Mouse (Mus musculus) large intestine, adult 2 months (tissue): ENCODE measurements at regions not wholly inside any gene's neighbourhood (a gene's known extent, or its start where the extent isn't known, plus 50 kb on each side); places are given as distances from the start of the nearest gene placed in this dataset.

Experiments used
- DNase-seq: peaks from one replicate; pipeline ENCODE4 v3.0.0-alpha.2; 2012; ENCODE audit warnings: low read depth, low spot score
- WGBS: fragments of 180-500 bp; shearing (Covaris S2); methylation state at CpG from one replicate; pipeline ENCODE4 v1.1.7; 2018; 5-methylcytosine and 5-hydroxymethylcytosine counted together

DNA sequence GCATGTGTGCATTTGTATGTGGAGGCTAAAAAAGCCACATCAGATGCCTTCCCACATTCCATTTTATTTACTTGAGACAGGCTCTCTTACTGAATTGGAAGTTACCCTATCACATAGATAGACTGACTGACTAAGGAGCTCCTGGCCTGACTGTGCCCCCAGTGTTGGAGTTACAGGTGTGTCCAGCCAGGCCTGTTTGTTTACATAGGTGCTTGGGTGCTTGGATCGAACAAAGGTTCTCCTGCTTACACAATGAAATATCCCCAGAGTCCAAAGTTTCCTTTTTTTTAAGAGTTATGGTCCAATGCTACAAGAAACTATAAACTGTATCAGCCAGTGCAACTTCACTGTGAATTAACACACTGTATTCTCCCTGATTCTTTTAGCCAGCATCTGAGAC, 472.5 kb downstream of the Klf5 start:
- DNase-seq: peak; percentile 78
- WGBS: 23% methylated on average over 1 of the region's 1 CpGs

DNA sequence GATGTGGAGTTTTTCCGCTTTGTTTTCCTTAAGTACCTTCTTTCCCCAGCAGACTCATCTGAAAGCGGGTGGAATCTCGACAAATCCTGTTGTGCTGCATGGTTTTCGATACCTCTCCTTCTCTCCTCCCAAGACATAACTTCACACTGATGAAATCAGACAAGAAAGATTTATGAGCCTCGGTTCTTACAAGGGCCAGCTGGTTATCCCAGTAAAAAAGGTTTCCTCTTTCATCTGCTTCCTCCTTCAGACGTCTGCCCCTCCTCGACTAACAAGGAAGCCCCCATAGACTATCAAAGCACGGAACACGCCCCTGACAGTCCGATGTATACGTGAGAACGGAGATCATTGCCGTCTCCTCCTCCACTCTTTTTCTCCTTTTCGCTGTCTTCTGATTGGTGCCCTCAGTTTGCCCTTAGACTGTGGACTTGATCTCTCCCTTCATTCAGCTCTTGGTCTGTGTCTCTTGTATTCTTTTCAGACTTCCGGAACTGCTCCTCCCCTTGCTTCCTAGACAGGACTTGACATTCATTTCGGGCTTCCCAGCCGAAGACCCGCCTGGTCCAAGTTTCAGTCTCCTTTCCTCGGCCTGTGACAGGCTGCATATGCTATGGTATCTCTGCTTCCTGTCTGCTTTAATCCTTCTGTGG, 474.4 kb downstream of the Klf5 start:
- WGBS: 13% methylated on average over 19 of the region's 19 CpGs

DNA sequence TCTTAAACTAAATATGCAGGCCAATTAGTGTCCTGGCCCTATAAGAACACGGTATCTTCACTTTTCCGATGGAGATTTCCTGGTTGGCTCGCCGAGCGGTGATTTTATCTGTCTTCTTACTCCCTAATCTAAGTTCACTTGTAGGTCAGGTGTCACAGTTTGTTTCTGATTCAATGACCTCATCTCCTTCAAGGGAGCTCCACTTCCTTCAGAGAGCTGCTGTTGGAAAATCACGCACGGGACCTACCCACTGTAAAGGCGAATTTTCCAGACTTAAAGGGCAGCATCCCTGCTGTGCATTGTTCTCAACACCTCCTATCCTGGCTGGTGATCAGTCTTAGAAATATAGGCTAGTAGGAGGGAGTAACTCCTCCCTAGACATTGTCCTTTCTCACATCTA, 480.0 kb downstream of the Klf5 start:
- DNase-seq: peak; percentile 89
- 17% methylated on average over 8 of the region's 8 CpGs for WGBS

More for the DNA sequence above, 474.4 kb downstream of the Klf5 start:
- no peak for DNase-seq

DNA sequence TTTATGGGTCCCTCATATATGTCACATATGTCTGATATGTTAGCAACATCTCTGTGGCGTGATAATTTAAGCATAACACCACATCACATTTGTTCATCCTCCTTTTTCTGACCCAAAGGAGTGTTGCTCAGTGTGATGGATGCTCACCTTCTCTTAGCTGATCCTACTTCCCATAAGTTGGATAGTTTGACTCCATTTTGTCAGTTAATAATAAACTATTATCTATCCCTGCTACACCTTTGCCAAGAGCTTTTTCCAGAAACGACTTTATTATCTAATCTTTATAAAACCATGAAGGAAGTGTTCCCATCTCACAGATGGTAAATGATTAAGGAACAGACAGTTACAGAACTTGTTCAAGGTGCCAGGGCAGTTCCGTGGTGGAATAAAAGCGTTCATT, 480.5 kb downstream of the Klf5 start:
- WGBS: 27% methylated on average over 4 of the region's 4 CpGs
- no peak for DNase-seq

DNA sequence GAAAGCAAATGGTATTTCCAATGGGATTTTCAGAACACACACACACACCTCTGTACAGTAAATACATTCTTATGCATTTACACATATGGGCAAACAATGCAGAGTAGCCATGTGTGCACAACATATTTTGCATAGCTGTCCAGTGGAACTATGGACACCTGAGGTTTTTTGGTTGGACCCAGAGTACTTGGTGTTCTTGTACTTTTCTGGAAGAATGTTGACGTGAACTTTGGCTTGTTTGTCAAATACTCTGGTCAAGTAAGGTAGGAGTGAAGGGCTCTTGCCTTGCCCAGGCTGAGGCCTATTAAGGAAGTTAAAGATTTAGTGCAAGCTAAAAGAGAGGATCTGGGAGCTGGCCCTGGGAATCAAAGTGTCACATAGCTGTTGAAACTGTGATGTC, 485.2 kb downstream of the Klf5 start:
- 49% methylated on average over 1 of the region's 1 CpGs for WGBS
- DNase-seq: no peak

DNA sequence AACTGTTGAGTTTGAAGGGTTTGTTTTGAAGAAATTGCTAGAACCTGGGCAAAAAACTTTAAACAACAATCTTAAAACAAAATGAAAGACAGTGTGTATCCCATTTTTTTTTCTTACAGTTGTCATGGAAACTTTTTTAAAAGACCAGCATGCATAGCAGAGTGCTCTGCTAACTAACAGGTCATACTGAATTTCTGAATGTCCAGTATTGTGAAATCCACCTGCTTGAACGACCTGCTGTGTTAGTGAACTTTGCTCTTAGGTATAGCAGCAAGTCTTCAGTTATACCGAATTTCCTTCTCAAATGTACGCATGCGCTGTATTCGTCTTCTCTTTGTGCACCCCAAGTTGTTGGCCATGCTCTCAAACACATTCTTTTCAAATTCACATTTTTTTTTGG, 486.6 kb downstream of the Klf5 start:
- 58% methylated on average over 5 of the region's 5 CpGs for WGBS
- no peak for DNase-seq

DNA sequence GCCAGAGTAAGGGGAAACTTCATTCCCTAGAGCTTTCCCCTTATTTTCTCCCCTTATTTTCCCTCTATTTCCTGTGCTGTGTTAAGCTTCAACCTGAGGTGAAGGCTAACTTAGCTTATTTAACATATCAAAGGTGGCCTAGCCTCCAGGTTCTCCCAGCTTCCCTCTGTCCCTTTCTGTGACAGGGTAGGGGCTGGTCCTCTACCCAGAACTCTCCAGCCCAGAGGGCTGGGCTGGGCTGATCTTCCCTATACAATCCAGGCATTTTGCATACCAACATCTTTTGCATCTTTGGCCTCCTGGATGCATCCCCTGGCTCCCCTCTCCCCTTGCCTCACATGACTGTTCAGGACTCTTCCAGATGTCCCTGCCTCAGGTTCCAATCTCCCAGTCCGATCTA, 487.9 kb downstream of the Klf5 start:
- 97% methylated on average over 1 of the region's 1 CpGs for WGBS
- no peak for DNase-seq

DNA sequence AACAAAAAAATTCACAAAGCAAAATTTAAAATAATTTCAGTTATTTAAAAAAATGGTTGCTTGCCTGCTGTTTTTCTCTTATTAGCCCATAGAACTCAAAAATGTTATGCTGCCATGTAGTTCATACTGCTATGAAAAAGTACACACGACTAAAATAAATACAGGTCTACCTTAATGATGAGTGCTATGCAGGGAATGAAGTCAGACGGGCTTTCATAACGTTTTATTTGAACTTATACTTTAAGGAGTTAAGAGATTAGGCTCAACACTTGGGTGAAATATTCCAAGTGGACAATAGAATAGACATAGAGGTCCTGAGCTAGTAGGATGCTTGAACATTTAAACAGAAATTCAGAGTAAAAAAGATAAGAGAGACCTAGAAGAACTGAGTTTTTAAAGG, 489.7 kb downstream of the Klf5 start:
- 76% methylated on average over 3 of the region's 3 CpGs for WGBS
- DNase-seq: no peak

DNA sequence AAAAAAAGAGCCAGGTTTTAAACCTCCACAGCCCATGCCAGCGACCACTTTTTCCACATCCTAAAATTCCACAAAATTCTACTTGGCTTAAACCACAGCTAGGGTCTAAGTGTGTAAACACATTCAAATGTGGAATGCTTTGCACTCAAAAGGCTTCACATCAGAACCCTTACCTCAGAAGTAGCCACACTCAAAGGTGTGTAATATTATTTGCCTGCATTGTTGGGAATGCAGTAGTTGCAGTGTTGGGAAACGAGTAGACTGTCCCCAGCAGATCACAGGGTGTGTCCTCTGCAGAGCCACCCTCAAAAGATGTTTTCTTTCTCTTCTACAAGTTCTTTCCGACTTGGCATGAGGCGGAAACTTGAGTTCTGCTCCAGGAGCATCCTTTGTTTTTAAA, 488.2 kb downstream of the Klf12 start:
- 75% methylated on average over 4 of the region's 4 CpGs for WGBS
- no peak for DNase-seq

DNA sequence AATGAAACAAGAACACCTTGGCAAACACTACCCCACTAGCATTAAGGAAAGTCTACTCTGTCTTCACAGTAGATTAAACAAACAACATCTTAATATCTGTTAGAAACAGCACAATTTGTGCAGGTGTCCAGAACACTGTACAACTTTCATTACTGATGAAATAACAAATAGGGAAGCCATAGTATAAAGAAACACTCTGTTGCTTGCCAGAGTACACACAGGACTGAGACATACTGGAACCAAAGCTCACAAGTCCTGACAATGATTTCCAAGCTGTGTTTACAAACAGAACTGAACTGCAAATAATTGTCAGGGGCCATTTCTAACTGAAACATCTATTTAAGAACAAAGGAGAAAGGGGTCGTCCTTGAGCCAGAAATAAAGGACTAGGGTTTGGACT, 478.4 kb downstream of the Klf12 start:
- WGBS: 27% methylated on average over 1 of the region's 1 CpGs
- no peak for DNase-seq

DNA sequence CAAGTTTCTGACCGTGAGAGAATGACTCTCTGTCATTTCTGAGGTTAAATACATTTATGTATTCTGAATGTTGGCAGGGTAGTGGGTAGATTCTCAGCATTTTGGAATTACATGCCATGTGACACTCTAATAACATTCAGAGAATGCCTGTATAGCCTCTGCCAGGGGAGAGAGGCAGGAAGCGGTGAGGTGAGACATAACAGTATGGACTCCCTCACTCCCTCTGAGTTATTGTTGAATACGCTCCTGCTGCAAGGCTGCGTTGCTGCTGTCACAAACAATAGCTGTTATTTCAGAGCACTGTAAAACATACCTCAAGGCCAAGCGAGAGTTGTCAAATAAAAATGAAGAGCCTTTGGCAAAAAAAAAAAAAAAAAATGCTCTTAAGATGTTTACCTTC, 477.9 kb downstream of the Klf12 start:
- WGBS: 72% methylated on average over 5 of the region's 5 CpGs
- DNase-seq: no peak

DNA sequence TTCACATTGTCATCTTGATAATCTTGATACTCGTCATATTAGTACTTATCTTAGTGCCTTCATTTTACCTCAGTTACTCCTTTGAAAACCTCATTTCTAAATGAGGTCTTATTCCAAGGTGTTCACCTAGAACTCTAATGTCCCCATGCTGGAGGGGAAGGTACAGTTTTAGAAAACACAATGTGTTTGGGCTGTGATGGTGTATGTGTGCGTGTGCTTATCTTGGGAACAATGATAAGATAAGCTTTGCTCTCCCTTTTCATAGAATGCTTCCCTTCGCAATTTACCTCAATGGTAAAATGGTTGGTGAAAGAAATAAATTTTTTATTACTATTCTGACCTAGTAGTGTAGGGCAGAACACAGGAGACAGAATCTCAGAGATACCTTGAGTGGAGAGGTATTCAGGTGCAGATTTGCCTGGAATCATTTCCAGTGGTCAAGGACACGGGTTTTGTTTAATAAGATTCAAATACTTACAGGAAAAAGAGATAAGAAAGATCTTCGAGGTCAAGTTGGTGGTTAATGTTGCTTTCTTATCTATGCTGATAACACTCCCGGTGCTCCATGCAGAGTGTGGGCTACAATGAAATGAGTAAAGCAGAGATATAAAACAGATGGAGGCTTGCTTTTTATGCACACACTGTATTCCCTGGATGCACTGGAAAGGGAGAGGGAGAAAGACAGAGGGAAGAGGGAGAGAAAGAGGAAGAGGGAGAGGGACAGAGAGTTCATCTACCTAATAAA, 471.6 kb downstream of the Klf12 start:
- DNase-seq: no peak
- WGBS: 39% methylated on average over 6 of the region's 6 CpGs
